Mouse (Mus musculus) right cerebral cortex, postnatal 4 days (tissue): ENCODE measurements around the gene Hacd4.
"Not testable (repeated sequence)": the region's sequence is repeated elsewhere in the genome, so short reads cannot be mapped to it uniquely, and the experiment has no call there.

Experiments
- DNase-seq: peaks from one replicate; pipeline ENCODE4 v3.0.0-alpha.2; 2022

Hacd4 gene

DNA sequence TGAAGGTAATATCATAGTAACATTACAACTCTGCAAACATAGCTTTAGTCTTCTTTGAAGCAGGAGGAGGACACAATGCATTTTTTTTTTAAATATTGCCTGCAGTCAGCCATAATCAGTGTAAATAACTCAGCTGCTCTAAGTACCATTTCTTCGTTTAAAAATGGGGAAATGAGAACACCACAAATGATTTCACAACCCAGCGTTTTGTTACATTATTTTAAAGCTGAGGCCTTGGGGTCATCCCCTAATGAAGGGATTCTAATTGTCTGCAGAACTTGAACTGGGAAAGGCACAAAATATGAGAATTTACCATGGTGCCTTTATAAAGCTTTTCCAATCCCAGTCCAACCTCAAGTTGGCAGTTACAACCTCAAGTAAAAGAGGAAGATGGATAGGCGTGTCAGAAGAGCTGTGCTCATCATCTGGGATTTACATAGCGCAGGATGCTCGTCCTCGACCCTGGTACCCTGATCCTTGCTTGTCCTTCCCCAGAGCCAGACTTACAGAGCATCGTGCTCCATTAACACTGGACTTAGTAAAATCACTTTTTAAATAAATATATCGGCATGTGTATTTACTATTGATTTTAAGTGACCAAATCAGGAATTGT is 6.2 kb downstream of the Hacd4 start:
- no peak for DNase-seq

DNA sequence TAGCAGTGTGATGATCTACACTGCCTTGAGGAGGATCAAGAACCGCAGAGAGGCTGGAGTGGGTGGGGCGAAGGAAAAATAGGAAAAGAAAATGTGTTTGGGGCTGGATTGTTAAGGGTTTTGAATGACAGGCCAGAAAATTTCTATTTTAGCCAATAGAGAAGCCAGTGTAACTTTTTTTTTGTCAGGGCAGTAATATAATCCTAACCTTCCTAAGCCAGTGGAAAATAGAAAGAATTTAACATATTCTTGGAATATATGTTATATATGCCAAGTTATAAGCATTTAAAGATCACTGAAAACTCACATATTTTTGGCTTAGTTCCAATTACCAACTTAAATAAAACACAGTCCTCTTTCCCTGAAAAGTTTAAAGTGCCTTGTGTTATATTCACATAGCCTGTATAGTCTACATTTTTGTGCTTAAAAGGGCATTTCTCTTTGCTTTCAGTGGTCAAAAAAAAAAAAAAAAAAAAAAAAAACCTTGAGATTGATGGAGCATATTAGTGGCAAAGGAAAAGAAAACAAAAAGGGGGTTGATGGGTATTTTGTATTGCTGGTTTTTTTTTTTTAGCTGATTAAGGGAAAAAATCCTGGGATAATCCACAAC is 11.0 kb downstream of the Hacd4 start:
- no peak for DNase-seq

DNA sequence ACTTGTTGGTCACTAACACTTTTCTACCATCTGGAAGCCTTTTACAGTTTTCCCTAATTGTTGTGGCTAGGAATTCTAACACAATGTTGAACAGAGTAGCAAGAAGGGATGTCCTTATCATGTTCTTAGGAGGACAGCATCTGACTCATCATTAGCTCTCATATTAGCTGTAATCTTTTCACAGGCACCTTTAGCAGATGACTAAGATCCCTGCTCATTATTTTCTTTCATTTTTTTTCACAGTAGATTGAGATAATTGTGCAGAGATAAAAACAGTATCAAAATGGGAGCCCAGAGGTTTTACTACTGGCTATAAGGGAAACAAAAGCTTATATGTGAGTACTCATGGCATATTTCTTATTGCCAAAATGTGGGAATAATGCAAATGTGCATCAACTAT is 14.2 kb downstream of the Hacd4 start:
- DNase-seq: no peak

DNA sequence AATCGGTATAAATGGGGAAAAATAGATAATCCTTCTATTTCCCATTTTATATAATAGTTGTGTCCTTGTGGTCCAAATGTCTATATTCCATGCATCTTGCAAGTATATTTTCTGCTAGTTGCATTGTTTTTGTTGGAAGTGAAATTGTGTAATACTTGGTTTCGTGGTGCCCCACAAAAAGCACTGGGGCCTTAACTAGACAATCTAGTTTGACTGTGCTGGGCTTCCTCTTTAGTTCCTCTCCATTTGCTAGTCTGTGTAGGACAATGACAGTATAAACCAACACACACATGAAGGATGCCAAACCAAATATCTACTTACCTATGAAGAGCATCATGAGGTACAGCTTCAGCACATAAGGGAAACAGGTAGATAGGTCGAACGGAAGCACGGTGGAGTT is 19.4 kb downstream of the Hacd4 start:
- no peak for DNase-seq

DNA sequence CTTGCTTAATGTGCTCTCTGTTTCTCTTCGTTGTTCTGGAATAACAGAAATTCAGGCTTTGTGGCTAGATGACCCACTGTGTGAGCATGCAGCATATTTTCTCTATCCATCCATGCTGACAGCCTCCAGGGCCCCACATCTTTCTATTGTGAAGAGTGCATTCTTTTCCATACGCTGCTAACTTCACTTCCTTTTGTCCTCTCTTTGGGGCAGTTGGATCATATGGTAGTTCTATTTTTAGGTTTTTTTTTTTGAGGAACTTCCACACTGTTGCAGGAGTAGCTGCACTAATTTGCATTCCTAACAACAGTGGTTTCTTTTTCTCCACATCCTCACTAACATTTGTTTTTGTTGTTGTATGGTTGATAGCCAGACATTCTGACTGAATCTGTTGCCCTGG is 23.7 kb downstream of the Hacd4 start:
- no peak for DNase-seq

DNA sequence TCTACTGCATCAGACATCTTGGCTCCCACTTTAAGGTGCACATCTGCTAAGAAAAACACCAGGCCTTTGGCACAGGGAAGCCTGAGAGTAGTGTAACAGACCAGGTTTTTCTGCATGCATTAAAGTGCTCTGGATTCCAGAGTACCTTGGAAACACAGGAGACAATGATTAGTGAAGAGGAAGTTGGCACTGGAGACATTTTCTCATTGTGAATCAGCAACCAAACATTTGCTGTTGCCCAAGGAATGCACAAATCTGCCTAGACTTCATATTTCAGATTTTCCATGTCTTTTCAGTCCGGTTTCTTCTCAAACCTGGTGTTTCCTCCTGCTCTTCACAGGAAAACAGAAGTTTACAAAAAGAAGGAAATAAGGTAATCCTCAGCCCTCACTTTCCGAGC is 26.4 kb downstream of the Hacd4 start:
- DNase-seq: no peak

DNA sequence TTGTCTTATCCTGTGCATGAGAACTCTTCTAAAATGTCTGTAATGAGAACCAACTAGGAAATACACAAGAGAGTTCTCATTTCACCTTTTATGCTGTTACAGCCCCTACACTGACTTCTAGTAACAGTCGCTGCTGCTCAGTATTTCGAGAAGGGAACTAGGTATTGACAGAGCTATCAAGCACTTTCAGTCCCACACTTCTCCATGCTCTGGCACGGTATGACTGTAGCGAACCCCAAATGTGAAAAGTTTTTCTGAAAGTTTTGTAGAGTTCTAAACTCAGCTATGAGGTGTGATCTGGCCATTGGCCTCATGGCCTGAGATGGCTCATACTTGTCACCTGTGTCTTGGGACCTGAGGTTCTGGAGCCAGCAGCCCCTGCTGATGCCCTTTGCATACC is 29.4 kb downstream of the Hacd4 start:
- no peak for DNase-seq

DNA sequence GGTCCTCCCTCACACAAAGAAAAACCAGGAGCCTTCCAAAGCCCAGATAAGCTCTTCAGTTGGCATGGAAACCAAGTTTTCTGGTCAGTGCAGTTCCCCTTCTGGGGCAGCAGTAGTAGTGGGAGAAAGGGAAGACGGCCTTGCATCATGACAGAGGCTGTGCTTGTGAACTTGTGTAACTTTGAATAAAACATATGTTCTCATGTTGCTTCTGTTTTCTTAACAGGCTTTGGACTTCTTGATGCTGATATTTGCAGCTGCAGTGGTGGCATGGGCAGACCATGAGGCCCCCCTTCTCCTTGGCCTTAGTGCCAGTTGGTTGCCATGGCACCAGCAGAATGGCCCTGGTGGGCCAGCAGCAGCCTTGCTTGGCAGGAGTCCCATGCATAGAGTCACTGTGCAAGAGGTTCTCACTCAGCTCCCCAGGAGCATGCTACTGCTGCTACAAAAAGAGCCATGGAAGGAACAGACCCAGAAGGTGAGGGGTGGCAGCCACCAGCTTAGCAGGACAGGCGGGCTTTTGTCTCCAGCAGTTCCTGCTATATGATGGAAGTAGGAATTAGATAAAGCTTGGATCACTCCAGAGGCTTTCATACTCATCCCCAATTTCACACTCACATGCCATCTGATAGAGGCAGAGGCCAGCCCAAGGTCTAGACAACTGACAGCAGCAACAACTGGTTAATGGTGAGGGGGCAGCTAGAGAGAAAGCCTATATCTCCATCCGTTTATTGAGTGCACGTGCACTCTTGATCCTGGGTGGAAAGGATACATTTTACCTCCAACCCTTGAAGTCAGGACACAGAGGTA is 31.6 kb downstream of the Hacd4 start:
- peak; percentile 59 for DNase-seq

DNA sequence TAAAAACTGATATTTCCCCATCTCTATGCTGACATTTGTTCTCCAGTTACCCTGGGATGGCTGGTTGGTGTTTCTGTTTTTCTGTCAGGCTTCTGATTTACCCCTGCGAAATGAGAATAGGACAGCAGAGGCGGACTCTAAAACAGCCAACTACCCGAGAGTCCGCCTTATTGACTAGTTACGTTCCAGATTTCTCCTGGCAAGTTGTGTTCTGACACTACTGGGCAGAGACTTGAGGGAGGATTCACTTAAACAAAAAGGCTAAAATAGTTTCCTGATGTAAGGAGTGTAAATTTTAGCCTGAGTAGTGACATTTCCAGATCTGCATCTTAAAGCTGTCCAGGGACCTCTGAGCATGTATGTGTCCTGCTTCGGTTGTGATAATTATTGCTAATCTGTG is 35.8 kb downstream of the Hacd4 start:
- DNase-seq: no peak

DNA sequence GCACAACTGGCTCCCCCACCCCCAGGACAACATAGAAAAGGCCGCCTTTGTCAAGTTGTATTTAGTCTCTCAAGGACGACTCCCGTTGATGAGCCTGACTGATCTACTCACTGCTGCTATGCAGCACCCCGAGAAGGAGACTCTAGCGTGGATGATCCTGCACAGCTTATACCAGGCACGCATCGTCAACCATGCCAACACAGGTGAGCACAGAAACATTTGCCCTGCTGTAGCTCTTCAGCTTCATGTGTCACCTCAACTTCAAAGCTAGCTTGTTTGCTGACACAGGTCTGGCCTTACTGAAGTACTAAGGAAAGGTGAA is 37.8 kb downstream of the Hacd4 start:
- no peak for DNase-seq

DNA sequence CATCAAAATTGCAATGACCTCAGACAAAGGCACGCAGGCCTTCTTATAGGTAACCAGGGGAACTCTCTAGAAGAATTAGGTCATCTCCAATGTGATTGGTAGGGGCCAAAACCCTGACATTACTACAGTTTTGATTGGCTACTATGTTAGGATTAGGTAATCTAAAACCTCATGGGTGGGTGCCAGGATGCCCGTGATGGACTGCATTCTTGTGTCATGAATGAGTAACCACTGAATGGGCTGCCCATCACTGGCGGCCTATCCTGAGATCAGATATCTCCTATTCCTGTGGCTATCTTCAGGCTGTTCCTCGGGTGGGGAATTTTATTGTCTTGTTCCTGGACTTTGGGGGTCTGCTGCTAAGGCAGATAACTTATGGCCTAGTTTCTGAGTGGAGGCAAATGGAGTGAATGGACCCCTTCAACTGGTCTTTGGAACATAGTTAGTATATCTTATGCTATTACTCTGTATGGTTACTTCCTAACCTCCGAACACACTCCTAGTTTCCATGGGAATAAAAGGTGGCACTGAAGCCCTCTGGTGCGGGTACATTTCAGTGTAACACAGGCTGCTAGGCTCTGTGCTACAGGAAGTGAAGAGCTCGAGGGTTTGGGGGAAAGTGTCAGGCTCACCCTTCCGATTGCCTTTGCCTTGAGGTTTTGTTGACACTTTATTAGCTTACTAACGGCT is 38.3 kb downstream of the Hacd4 start:
- no peak for DNase-seq

DNA sequence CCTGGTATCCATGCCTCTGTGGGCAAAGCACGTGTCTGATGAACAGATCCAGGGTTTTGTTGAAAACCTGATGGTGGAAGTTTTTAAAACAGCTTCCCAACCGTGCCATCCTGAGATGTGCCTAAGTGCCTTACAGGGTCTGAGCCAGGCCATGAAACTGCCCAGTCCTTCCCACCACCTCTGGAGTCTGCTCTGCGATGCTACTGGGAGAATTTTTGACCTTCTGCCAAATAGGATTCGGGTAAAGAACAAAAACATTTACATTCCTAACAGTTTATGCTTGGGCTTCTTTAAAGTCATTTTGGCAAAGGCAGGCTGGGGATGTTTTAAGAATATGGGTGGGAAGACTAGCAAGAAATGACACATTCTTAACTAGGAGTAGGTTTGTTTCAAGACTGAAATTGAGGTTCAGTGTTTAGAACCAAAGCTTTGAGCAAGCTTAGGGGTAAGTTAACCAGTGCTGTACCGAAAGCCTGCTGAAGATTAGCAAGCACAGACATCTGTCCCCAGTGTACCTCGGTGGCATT is 41.7 kb downstream of the Hacd4 start:
- no peak for DNase-seq

DNA sequence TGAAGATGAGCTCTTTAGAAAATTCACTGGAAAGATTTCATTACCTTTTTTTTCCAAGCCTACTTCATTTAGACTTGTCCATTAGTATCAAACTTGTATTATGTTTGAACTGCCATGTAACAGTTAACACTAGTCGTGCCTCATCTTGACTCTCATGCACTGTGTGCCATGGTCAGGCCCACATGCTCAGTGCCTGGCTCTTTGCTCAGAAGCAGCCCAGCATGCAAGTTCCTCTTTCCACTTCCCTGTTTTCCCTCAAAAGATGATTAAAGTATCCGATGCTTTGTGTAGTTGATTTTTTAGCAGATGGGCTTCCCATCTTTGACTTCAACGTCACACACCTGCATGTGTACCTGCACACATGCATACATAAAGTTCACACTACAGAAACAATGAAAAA is 43.0 kb downstream of the Hacd4 start:
- DNase-seq: no peak

DNA sequence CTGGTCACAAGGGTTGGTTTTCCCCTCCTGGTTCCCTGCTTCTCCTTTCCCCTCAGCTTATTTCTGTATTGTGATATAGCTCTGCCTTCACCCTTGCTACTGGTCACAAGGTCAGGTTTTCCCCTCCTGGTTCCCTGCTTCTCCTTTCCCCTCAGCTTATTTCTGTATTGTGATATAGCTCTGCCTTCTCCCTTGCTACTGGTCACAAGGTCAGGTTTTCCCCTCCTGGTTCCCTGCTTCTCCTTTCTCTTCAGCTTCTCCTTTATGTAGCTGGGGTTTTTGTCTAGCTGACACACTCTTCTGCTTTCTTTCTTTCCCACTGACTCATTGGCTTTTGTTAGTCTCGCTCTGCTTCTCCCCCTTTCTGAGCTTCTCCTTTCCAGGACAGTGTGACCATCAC is 48.1 kb downstream of the Hacd4 start:
- not testable (repeated sequence) for DNase-seq

DNA sequence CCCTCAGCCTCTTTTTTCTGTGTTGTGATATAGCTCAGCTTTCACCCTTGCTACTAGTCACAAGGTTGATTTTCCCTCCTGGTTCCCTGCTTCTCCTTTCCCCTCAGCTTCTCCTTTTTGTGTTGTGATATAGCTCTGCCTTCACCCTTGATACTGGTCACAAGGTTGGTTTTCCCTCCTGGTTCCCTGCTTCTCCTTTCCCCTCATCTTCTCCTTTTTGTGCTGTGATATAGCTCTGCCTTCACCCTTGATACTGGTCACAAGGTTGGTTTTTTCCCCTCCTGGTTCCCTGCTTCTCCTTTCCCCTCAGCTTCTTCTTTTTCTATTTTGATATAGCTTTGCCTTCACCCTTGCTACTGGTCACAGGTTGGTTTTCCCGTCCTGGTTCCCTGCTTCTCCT is 48.7 kb downstream of the Hacd4 start:
- no peak for DNase-seq

DNA sequence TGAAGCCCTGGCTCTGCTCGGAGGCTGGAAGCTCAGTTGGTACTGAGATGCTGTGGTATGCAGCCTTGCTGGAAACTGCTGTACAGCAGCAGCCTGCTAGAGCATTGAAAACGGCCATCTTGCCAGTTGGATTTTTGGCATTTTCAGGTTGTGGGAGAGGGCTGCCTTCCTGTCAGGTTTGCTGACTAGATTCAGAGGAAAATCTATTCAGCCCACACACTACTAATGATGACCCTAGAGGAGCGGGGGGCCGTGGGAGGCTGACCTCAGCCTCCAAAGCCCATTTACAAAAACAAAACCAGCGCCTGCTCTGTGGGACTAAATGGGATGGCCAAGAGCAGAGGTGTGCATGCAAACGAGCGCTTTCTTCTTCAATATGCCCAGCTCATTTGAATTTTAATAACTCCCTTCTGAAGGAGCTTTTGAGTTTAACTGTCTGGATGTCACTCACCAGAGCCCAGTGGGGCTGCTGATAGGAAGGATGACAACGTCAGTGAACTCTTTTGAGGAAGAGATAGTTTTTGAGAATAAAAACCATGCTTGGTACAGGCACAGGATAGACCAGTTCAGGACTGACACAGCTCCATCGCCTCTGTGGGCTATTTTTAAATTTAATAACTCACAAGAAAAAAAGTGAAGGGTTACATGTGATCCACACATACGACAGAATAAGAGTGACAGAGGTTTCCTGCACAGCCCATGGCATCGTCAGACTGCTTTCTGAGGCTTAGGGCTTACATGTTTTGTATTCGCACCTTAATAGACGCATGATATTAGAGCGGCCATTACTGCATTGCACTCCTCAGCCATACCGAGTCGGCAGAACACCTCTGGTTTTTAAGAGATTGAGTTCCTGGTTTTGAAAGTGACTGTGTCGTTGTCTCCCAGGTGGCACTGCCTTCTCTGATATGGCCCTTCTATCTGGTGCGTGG is 66.2 kb downstream of the Hacd4 start:
- DNase-seq: no peak

DNA sequence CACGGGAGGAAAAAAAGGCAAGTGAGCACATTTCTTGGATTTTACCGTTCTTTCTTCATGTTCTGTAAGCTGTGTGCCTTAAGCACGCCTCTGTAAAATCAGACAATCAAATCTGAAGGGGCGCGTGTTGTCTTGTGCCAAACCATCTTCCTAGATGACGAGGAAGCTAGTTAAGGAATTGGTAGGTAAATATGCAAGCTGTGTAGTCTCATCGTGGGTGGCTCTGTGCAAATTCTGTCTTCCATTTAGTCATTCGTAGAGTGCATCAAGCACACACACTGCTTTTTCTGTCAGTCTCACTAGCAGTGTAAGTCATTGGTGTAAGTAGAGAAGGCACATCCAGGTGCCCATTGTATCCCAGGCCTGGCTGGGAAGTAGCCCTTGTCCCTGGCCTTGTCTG is 67.9 kb downstream of the Hacd4 start:
- DNase-seq: no peak

DNA sequence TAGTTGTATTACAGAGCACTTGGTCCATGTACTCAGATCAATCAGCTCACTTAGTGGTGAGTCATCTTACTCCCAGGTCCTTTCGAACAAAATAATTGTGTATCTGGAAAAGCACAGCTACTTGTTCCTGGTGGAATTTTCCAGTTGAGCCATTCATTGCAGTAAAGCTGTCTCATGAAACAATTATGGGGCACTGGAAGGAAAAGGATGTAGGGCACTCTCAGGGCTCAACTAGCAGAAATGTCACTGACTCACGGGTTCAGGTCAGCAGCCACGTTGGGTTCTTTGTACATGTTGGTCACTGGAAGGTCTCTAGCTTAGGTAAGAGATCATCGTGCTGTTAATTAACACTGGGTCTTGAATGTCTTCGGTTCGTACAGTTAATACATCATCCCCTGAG is 68.8 kb downstream of the Hacd4 start:
- DNase-seq: no peak

DNA sequence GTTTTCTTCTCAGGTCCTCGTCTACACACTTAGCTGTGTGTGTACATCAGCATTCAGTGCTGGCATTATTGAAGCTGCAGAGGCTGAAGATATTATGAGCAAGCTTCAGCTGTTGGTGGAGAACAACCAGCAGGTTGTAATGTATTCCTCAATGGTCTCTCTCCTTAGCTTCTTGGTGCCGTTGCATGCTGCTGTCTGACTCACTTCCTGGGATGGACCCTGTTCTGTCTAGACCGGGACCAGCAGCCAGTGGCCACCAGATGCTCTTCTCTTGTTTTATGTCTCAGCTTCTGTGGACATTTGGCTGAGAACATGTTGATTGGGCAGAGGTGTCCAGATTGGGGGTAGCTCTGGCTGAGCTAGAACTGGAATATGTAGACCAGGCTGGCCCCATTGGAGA is 81.3 kb downstream of the Hacd4 start:
- no peak for DNase-seq

DNA sequence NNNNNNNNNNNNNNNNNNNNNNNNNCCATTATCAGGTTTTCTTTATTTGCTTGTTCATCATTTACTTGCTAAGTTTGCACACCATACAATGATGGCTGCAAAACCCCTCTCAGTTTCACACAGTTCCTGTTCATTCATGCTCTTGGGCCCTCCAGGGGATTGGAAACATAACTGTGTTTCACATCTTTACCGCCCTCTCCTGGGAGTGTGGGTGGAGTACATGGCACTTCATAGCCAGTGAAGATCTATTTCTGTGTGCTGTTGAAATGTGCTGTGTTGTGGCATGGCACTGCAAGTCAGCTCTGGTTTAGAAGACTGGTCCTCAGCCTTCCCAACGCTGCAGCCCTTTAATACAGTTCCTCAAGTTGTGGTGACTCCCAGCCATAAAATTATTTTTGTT is 82.1 kb downstream of the Hacd4 start:
- no peak for DNase-seq

DNA sequence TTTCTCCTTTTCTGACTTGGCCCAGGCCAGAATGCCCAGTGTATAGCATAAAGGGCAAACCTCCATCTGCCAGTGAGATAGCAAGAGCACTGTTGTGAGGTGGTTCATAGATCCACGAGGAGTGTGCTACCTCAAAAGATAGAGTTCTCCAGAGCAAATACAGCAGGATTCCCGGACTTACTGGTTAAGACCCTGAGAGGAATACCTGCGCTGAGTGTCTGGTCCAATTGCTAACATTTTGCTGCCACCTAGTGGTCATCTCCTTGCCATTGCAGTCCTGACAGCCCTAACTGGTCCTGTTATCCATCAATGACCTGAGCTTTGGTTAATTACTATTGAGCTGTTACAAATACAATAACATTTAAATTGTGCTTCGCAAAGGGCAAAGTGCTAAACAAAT is 87.8 kb downstream of the Hacd4 start:
- DNase-seq: peak; percentile 25
